Mouse (Mus musculus): ENCODE results near the gene Amacr.
A peak's percentile ranks its signal among the peaks of the same experiment; 100 is the strongest.

Amacr gene

GRCm38 (mm10) chr15:10991566-10991965 is 10.0 kb downstream of the Amacr start:
- no peak for DNase-seq

GRCm38 (mm10) chr15:10999832-11000231 is 18.3 kb downstream of the Amacr start:
- DNase-seq = no peak

GRCm38 (mm10) chr15:11000421-11000820 is 18.9 kb downstream of the Amacr start, which contains the start of gene Slc45a2:
Gene Slc45a2 (plus strand): TSS chr15:11000721.
- DNase-seq = no peak

GRCm38 (mm10) chr15:11003791-11004190 is 22.2 kb downstream of the Amacr start:
- DNase-seq = no peak

GRCm38 (mm10) chr15:11004646-11005045 is 23.1 kb downstream of the Amacr start:
- DNase-seq = no peak

- DNase-seq = no peak
Measured at GRCm38 (mm10) chr15:11008756-11009155, 27.2 kb downstream of the Amacr start.

- no peak for DNase-seq
Measured at GRCm38 (mm10) chr15:11010976-11011548, 29.5 kb downstream of the Amacr start.

GRCm38 (mm10) chr15:11014931-11015330 is 33.4 kb downstream of the Amacr start:
- DNase-seq = no peak

DNA sequence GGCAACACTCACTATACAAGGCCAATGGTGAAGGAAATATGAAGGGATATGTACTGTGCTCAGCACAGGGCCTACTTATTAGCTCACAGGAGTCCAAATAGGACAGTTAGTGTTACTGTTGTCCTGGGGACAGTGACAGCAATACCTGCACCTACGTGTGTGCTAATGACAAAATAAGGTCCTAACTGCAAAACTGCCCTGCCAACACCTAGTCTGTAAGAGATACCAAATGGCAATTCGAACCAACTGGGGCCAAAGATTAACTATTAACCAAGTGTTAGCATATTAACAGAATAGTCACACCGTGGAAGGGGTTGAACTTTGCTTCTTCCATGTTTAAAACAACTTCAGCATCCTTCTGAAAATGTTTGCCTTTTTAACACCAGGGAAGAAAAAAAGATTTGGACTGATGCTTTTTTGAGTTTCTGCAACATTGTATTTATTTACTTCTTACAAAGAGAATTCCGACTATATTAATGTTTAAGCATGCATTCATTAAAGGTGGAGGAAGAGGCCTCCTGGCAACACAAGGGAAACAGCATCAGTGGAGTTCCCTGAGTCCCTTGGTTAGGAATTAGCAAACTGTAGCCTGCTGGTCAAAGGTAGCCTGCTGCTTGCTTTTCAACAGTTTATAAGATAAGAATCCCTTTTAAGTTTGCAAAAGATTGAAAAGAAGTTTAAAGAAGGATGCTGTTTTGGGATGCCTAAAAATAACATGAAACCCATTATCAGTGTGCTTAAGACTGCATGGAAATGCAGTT is 45.4 kb downstream of the Amacr start:
- DNase-seq = no peak

DNA sequence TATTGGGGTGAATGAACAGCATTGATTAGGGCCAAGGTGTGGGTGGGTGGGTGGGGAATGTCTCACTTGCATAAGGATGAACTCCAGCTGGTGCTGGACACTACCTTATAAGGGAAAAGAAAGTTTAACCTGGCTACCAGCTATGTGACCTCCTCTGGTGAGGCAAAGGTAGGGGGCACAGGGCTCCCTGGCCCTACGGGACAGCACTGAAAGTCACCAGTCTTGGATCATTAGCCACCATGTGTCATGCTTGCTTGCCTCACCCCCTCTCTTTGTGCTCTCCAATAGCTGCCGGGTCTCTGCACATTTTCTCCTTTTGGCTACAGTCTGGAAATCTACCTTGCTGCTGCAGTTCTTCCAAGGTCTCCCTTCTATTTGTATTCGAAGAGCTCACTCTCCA is 48.6 kb downstream of the Amacr start:
- no peak for DNase-seq

DNA sequence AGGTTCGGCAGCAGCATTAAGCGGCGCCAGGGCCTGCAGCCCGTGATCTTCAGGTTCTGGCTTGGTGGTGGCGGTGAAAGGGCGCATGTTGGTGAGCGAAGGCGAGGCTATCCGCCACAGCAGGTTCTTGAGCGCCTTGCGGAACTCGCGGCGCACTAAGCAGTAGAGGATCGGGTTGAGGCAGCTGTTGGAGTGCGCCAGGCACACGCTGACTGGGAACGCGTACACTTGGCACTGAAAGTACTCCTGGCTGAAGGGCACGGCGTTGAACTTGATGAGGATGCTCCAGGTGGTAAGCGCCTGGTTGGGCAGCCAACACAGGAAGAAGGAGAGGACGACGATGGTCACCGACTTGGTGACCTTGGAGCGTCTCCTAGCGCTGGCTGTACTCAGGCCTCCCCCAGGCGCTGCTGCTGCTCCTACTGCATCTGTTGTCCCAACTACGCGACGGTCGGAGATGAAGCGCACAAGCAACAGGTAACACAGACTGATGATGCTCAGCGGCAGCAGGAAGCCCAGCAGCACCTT is 54.5 kb downstream of the Amacr start:
- no peak for DNase-seq

DNA sequence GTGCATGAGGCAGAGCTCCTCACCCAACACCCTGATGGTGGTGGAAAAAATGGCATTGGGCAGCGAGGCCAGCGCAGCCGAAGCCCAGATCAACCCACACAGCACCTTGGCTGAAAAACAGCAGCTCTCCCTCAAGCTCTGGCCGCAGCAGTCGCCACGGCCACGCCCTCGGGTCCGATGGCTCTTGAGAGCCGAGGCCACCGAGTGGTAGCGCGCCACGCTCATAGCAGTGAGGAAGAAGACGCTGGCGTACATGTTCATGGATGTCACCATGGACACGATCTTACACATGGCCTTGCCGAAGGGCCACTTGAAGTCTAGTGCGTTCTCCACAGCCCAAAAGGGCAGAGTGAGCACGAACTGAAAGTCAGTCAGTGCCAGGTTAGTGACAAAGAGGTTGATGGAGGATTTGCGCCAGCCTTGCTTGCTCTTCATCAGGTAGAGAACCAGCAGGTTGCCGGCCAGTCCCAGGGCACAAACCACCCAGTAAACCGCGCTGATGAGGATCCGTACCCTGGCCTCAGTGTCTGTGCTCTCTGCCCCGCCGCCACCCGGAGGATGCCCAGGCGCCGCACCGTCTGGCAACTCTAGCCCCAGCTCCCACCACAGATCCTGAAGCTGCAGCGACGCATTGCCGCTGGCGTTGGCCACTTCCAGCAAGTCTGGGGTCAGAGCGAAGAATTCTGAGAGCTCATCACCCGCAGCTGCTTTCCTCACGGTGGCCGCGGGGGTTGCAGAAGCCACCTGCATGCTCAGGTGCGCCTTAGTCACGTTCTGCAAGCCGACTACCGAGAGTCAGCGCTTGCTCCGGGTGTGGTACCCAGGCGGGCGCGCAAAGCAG is 55.2 kb downstream of the Amacr start:
- no peak for DNase-seq

GRCm38 (mm10) chr15:11037376-11037695 is 55.8 kb downstream of the Amacr start:
- no peak for DNase-seq

GRCm38 (mm10) chr15:11037711-11038110 is 56.2 kb downstream of the Amacr start, which contains the start of gene Rxfp3:
Gene Rxfp3 (minus strand): TSS chr15:11037991.
- DNase-seq = no peak

GRCm38 (mm10) chr15:11038476-11038875 is 56.9 kb downstream of the Amacr start:
- DNase-seq = peak in 1 of 2 experiments; percentile 13

DNA sequence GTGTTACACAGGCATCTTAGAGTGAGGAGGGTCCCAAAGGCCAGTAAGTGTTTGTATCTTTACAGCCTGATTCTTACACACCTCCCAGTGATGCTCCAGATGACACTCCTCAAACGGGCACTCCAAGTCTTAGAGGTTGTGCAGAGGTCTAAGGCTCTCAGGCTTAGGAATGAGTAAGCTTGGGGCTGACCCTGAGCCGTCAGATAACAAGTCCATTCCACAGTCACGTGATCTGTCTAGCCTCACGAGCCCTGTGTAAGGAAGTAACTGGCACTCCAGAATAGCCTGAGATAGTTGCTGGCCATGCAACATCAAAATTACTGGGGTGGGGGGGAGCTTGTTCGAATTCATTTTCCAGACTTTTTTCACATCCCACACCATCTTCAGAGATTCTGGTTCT is 58.5 kb downstream of the Amacr start:
- no peak for DNase-seq

DNA sequence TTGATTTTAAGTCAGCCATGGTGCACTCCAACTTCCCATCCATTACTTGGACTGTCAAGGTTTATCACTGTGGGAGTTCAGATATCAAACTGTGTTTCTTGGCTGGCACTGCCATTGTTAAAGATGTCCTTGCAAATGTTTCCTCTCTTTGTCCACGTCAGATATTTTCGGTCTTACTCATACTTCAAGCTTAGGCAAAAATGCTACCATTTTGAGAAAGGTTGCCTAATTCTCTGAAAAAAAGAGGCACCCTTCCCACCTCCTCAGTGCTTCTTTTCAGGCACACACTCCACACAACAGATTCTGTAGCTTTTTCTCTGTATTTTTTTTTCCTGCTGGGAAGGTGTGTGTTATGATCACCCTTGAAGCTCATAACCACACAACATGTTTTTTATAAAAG is 59.7 kb downstream of the Amacr start:
- no peak for DNase-seq

DNA sequence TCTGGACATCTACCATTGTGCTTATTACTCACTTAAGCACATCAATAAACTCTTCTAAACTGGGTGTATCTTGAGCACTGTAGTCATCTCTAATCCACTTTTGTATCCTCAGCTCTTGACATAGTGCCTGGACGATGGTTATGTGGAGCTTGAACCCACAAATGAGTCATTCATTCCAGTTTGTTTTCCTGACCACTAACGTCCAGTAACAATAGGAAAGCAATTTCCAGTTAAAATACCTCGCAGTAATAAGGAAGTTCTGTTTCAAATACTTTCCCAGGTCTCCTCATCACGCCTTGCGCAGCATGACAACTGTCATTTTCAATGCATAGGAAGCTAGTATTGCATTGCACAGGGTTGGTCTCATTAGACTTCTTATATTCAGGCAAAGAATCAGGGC is 61.3 kb downstream of the Amacr start:
- no peak for DNase-seq
